Mouse (Mus musculus) lung, postnatal 25 days (tissue): Measurements from ENCODE around the gene Ube2d3.

ENCODE experiments used
- DNase-seq: peaks from one replicate; pipeline ENCODE4 v3.0.0; 2022; ENCODE audit warnings: low spot score

Gene Ube2d3

GRCm38 (mm10) chr3:135437758-135438495 is at the start of gene Ube2d3:
Ube2d3 (plus strand) TSS chr3:135438149.
- peak; percentile 99 for DNase-seq

GRCm38 (mm10) chr3:135393186-135393585 is 44.8 kb upstream of the Ube2d3 start:
- no peak for DNase-seq

DNA sequence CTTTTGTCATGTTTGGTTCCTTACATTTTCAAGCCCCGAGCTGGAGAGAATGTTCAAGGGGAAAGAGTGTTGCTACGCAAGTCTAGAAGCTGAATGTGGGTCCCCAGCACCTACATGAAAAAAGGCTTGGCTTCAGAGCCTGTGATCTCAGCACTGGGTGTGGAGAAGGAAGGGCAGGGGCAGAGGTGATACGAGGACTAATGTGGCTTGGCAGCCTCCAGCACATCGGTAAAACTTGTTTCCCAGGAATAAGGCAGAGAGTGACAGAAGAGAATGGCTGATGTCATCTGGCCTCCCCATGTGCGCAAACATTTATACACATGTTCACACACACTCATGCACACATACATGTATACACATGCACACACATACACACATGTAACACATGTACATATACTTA is 42.9 kb upstream of the Ube2d3 start:
- DNase-seq = no peak

DNA sequence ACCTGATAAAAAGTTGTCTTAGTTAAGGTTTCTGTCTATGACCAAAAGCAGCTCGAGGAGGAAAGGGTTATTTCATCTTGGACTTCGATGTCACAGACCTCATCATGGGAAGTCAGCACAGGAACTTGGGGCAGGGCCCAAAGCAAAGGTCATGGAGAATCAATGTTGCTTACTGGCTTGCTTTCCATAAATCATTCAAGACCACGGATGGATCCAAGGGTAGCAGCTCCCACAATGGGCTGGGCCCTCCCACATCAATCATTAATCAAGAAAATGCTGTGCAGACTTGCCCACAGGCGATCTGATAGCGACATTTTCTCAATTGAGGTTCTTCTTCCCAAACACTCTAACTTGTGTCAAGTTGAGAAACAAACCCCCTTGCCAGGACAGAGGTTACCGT is 41.9 kb upstream of the Ube2d3 start:
- DNase-seq = no peak

DNA sequence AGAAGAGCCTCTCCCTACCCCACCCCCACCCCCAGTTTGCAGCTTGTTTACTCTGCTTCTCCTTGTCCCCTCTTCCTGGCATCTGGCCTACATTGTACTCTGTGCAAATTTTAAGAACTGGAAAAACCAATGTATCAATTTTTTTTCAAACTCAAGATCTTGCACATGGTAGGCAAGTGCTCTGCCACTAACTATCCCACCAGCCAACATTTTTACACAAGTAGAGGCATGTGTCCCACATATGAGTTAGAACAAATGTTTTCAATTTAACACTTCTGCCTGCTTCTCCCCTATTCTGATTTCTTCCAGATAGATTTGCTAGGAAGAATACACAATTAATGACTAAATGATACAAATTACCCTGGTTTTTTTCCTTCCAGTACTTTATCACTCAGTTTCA is 40.8 kb upstream of the Ube2d3 start:
- DNase-seq = no peak

DNA sequence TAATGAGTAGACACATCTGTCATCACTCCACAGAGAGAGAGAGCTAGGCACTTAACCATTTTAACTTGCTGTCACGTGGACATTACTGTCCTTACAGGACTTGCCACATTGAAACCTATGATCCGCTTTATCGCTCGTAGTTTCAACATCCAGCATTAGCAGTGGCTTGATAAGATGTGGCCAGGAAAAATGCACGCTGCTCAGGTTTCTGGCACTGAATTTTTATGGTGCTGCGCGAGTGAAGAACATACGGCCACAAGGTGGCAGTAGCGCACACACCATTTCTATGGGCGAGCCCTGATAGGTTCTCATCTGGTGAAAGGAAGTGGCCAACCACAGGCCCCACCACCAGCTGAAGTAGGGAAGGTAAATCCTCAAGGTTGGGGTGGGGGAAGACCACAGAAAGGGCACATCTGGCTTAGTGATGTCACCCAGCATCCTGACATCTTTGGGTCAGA is 35.7 kb upstream of the Ube2d3 start:
- peak; percentile 88 for DNase-seq

GRCm38 (mm10) chr3:135403211-135403610 is 34.7 kb upstream of the Ube2d3 start:
- no peak for DNase-seq

- no peak for DNase-seq
Observed at GRCm38 (mm10) chr3:135403856-135404255, 34.1 kb upstream of the Ube2d3 start.

- no peak for DNase-seq
Observed at GRCm38 (mm10) chr3:135404599-135404998, 33.4 kb upstream of the Ube2d3 start.

DNA sequence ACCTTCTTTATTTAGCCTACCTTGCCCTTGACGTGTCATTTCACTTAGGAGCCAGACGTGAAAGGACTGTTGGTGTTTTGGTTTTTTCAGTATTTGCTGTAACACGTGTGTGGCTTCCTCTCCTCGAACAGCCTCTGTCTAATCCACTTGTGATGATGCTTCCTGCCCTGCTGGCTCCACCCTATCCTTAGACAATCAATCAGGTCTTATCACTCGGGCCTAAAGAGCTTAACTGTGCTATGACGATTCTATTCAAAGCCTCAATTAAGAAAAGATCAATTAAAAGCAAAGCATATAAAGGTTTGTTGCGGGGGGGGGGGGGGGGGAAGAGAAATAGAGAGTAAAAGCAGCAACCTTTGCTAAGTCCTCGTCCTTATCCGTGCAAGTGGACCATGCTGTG is 30.6 kb upstream of the Ube2d3 start:
- no peak for DNase-seq

GRCm38 (mm10) chr3:135409219-135409618 is 28.7 kb upstream of the Ube2d3 start:
- DNase-seq = no peak

DNA sequence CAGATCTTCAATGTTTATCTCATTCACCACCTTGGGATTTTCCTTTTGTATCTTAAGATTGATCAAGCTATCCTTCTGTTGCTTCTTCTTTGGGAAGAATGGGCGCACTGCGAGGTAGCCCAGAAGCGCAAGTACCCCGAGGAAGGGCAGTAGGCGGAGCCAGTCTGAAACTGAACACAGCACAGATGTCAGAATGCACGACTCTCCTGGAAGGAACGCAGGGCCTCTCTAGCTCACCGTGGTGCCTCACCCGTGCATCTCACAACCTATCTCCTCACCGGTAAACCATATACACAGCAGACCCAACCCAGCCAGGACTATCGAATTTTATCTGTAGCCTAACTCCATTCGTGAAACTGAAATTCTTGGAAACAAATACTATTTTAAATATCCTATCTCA is 26.9 kb upstream of the Ube2d3 start:
- no peak for DNase-seq

- no peak for DNase-seq
Observed at GRCm38 (mm10) chr3:135411824-135412223, 26.1 kb upstream of the Ube2d3 start.

GRCm38 (mm10) chr3:135417245-135417644 is 20.7 kb upstream of the Ube2d3 start:
- no peak for DNase-seq

DNA sequence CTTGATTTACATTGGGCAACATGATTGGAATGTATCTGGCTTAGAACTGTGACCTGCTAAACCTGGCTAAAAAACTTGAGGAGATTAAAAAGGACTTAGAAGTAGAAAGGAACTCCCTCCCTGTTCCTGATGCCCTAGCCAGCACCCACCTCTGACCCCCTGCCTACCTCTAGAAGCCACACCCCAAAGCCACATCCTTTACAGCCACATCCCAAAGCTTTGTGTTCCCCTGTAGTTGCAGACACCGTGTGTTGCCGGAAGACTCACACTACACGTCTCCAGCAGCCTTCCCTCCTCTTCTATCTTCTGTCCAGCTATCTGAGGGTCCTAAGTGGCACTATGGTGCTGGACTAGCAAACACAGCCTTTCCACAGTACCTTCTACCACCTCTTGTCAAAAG is 20.1 kb upstream of the Ube2d3 start:
- DNase-seq = peak; percentile 16

- no peak for DNase-seq
Observed at GRCm38 (mm10) chr3:135420542-135421309, 17.2 kb upstream of the Ube2d3 start.

DNA sequence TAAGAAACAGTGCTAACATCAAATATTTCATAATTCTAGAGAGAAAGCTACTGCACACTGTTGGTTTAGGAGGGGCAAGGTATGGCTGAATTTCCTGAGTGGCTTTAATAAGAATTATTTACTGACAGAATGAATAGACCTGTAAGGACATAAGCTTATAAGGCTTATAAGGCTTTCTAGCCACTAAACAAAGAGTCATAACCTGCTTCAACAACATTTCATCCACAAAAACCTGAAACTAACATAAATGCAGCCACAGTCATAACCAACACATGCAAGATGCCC is 16.7 kb upstream of the Ube2d3 start:
- DNase-seq = no peak

GRCm38 (mm10) chr3:135422232-135422855 is 15.6 kb upstream of the Ube2d3 start:
- DNase-seq = no peak

- DNase-seq = peak; percentile 81
Observed at GRCm38 (mm10) chr3:135422856-135423607, 14.9 kb upstream of the Ube2d3 start.

GRCm38 (mm10) chr3:135423608-135424212 is 14.2 kb upstream of the Ube2d3 start, which contains the start of gene Cisd2:
Cisd2 (minus strand) TSS chr3:135423925.
- DNase-seq = no peak

- DNase-seq = no peak
Observed at GRCm38 (mm10) chr3:135436901-135437616, 890 bp upstream of the Ube2d3 start.
